Mouse (Mus musculus) thymus, adult 2 months (tissue): ENCODE results near the gene Lect2.

Source experiments
- CTCF ChIP-seq: fragments of 200-500 bp; IDR thresholded peaks from 2 replicates; pipeline ENCODE4 v1.5.1; 2012; ENCODE audit warnings: mild to moderate bottlenecking, control low read depth, low read length, moderate library complexity, borderline replicate concordance; ENCODE audit not compliant: control insufficient read depth, poor library complexity, insufficient read depth; ENCODE audit errors: extremely low read depth
- POLR2A ChIP-seq: fragments of 200-500 bp; IDR thresholded peaks from 2 replicates; pipeline ENCODE4 v1.6.1; 2012; ENCODE audit warnings: mild to moderate bottlenecking, low read length, control low read depth, moderate library complexity; ENCODE audit not compliant: control insufficient read depth, poor library complexity, insufficient read depth; ENCODE audit errors: extremely low read depth

- TF ChIP-seq CTCF (no peak), POLR2A (no peak)
Observed at GRCm38 (mm10) chr13:56529685-56530084, 18.6 kb downstream of the Lect2 start.
